ENCODE assay signal across 9 mouse cellular contexts in genomic region chr7:28911632-28912031, GRCm38 (mm10). TPM values are rescaled to one million over a fixed set of nuclear protein-coding genes. Genes with fewer than 3 reads are reported as not detected.
DNase-seq lines count a peak whose midpoint lies in the region; ATAC-seq and TF ChIP-seq lines count a peak whose summit lies in the region.
"Had no signal": no experiment of that assay in that cellular context is flagged by ENCODE, and none has a peak within 500 bp of the region (broad histone marks: within the 10 kb centered on the region; RNA-seq: fewer than 3 reads in every experiment).

No protein-coding gene starts in this region.

- 59% methylated on average over 4 of the region's 4 CpGs for WGBS in lung, embryonic 15.5 days

- peaks cover 2% of the 10 kb centered on the region; the same call in 1 of the 2 replicates for H3K4me1 ChIP-seq in cortical plate, adult 2 months (ENCODE audit: control insufficient read depth, insufficient read depth, low read length)
- H3K4me1 ChIP-seq in lung, embryonic 15.5 days = peaks cover 7% of the 10 kb centered on the region; the same call in 1 of the 2 replicates

- no peak overlapping the region for H3K4me2 ChIP-seq in lung, embryonic 15.5 days

- H3K36me3 ChIP-seq in lung, embryonic 15.5 days = peaks cover 89% of the 10 kb centered on the region

- H3K9ac ChIP-seq in lung, embryonic 15.5 days = no peak overlapping the region

- no peak for TF ChIP-seq CTCF in cortical plate, adult 2 months (IDR thresholded peaks at IDR 0.05; ENCODE audit: extremely low read depth, insufficient read depth, low read length)

- H3K4me3 ChIP-seq in cortical plate, adult 2 months (ENCODE audit: insufficient read depth, low read length) = no peak overlapping the region
- no peak overlapping the region for H3K4me3 ChIP-seq in lung, embryonic 15.5 days
- H3K4me3 ChIP-seq: megakaryocyte, embryonic 14.5 days had no signal

- H3K27ac ChIP-seq in cortical plate, adult 2 months (ENCODE audit: insufficient read depth, low read length) = peak overlapping the region; percentile 82
- peak overlapping the region; percentile 74 for H3K27ac ChIP-seq in lung, embryonic 15.5 days

- 0 out of 2 replicates have a peak, but pooled peaks cover 2% of the 10 kb centered on the region for H3K27me3 ChIP-seq in lung, embryonic 15.5 days
- H3K27me3 ChIP-seq: megakaryocyte, embryonic 14.5 days had no signal

- peak; percentile 67; the same call in 1 of the 2 replicates for ATAC-seq in lung, embryonic 15.5 days (ENCODE audit: borderline replicate concordance, extremely low read depth, low FRiP score, low TSS enrichment)
- no peak for ATAC-seq in CD4-positive, CD25-positive, alpha-beta regulatory T cell, adult 4 months

- no peak for TF ChIP-seq POLR2A in cortical plate, adult 2 months (IDR thresholded peaks at IDR 0.05; ENCODE audit: extremely low read depth, insufficient read depth, low read length)

- H3K9me3 ChIP-seq in lung, embryonic 15.5 days = no peaks in the 10 kb centered on the region
- H3K9me3 ChIP-seq: megakaryocyte, embryonic 14.5 days had no signal

- peak; percentile 100 for DNase-seq in heart, adult 11 months
- DNase-seq in kidney, adult 18-20 months = peak; percentile 64
- DNase-seq in testis, postnatal 14 days (ENCODE audit: low spot score) = no peak
- no peak for DNase-seq in layer of hippocampus, postnatal 10 days (ENCODE audit: low spot score in 2 of 2)
- DNase-seq: thymus, postnatal 25 days had no signal

RNA-seq across cellular contexts. Expression of gene Capn12, which starts 30.4 kb away (rescaled TPM):
- polyA plus RNA-seq in cortical plate, adult 2 months (2012; rRNA removed) = 1.2 and 1.8 TPM in 2 replicates
- 0.29 and 0.42 TPM in 2 replicates for polyA plus RNA-seq in lung, embryonic 15.5 days (2015; fragmentation: Nextera tagmentation; extraction: Ambion mirVana)
- under 1 TPM; 0.54 to 0.82 TPM for total RNA-seq in layer of hippocampus, postnatal 10 days (2021)
- polyA plus RNA-seq in CD4-positive, CD25-positive, alpha-beta regulatory T cell, adult 4 months (2017; shearing (Covaris generic)) = not detected

RNA-seq across cellular contexts. Expression of gene Lgals7, which starts 48.0 kb away (rescaled TPM):
- 1.2 and 1.3 TPM in 2 replicates for polyA plus RNA-seq in cortical plate, adult 2 months (2012; rRNA removed)
- polyA plus RNA-seq in lung, embryonic 15.5 days (2015; fragmentation: Nextera tagmentation; extraction: Ambion mirVana) = 1.5 and 1.6 TPM in 2 replicates
- total RNA-seq in layer of hippocampus, postnatal 10 days (2021) = under 1 TPM in 1 of 2 experiments, not detected in 1; 0.62 TPM
- polyA plus RNA-seq in CD4-positive, CD25-positive, alpha-beta regulatory T cell, adult 4 months (2017; shearing (Covaris generic)) = 1 to 10 TPM; 1.1 to 1.6 TPM

RNA-seq across cellular contexts. Expression of gene Actn4, which starts 50.5 kb away (rescaled TPM):
- polyA plus RNA-seq in cortical plate, adult 2 months (2012; rRNA removed) = 170 and 178 TPM in 2 replicates
- polyA plus RNA-seq in lung, embryonic 15.5 days (2015; fragmentation: Nextera tagmentation; extraction: Ambion mirVana) = 287 and 302 TPM in 2 replicates
- total RNA-seq in layer of hippocampus, postnatal 10 days (2021) = 100 to 1,000 TPM; 128 to 129 TPM
- 100 to 1,000 TPM in 1 of 2 experiments, 10 to 100 TPM in 1; 82.6 to 106 TPM for polyA plus RNA-seq in CD4-positive, CD25-positive, alpha-beta regulatory T cell, adult 4 months (2017; shearing (Covaris generic))

Comparison
In these comparisons a context has a peak if more than half of its experiments do, and no peak if none do; other contexts are left out.
1. DNase-seq: peak in heart, adult 11 months (single experiment) and kidney, adult 18-20 months (single experiment); none in testis, postnatal 14 days (single experiment) and layer of hippocampus, postnatal 10 days (0 of 2).